Mouse (Mus musculus) stomach, embryonic 16.5 days (tissue): ENCODE data around the gene Gstm6. TPM values are rescaled to one million over a fixed set of nuclear protein-coding genes. Genes with fewer than 3 reads are reported as not detected.
"Not testable (repeated sequence)": the region's sequence is repeated elsewhere in the genome, so short reads cannot be mapped to it uniquely, and the experiment has no call there.

Source experiments
- ATAC-seq: fragments of 200-750 bp; cut with Nextera tagmentation; 2 replicates; pipeline ENCODE4 v1.8.0; 2017; ENCODE audit warnings: moderate number of reproducible peaks, moderate TSS enrichment; ENCODE audit not compliant: insufficient read depth, low FRiP score
- H3K27ac ChIP-seq: fragments of 300-500 bp; sonication (generic); 2 replicates; pipeline ENCODE4 v1.5.1; 2014; ENCODE audit warnings: low read length
- H3K27me3 ChIP-seq: fragments of 300-500 bp; sonication (generic); 2 replicates; pipeline ENCODE4 v1.6.1; 2014; ENCODE audit warnings: low read length, control low read depth, mixed read lengths; ENCODE audit not compliant: control insufficient read depth, insufficient read depth
- H3K36me3 ChIP-seq: fragments of 300-500 bp; sonication (generic); 2 replicates; pipeline ENCODE4 v1.6.1; 2014; ENCODE audit warnings: low read length; ENCODE audit not compliant: control insufficient read depth, insufficient read depth
- H3K4me1 ChIP-seq: fragments of 300-500 bp; sonication (generic); 2 replicates; pipeline ENCODE4 v1.6.1; 2014; ENCODE audit warnings: low read length, control low read depth, mixed read lengths; ENCODE audit not compliant: control insufficient read depth, insufficient read depth
- H3K4me2 ChIP-seq: fragments of 300-500 bp; sonication (generic); 2 replicates; pipeline ENCODE4 v1.6.1; 2014; ENCODE audit warnings: low read depth, low read length, mixed read lengths
- H3K4me3 ChIP-seq: fragments of 300-500 bp; sonication (generic); replicated peaks from 2 replicates; pipeline ENCODE4 v1.5.1; 2014; ENCODE audit warnings: mild to moderate bottlenecking, low read length
- H3K9ac ChIP-seq: fragments of 300-500 bp; sonication (generic); 2 replicates; pipeline ENCODE4 v1.6.1; 2014; ENCODE audit warnings: low read length
- H3K9me3 ChIP-seq: fragments of 300-500 bp; sonication (generic); replicated peaks from 2 replicates; pipeline ENCODE4 v1.6.1; 2016; ENCODE audit warnings: low read length, control low read depth; ENCODE audit not compliant: control insufficient read depth
- WGBS: fragments of 180-500 bp; shearing (Covaris S2); extraction: QIAGEN DNeasy Blood & Tissue Kit; methylation state at CpG from one replicate; pipeline ENCODE4 v1.1.7; 2014; 5-methylcytosine and 5-hydroxymethylcytosine counted together
- polyA plus RNA-seq: library from polyadenylated mRNA; unstranded; fragments of >200 nt; fragmentation: Nextera tagmentation; extraction: Ambion mirVana; gene quantifications from 2 replicates; pipeline ENCODE4 v1.2.1, GENCODE M21; 2015

The Gstm6 gene
- polyA plus RNA-seq, 1 experiment from 2014 or later = 11.2 TPM

DNA sequence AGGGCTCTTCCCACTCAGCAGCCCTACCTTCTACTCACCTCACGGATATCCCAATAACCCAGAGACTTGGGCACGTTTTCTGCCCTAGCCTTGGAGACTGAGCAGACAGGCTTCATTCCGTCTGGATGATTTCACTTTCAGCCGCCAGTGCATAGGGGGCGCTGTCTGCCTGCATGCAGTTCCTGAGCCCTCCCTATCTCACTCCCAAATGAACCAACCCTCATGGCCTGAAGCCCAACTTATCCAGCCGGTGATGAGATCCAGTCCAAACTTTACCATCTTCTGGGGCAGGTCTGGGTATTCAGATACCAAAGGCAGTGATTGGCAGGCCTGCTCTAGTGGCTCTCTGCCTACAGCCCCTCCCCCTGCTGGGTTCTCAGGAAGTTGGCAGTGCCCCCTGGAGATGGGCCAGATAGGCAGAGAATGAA lies 9.8 kb upstream of the Gstm6 start:
- H3K4me3 ChIP-seq = no peak overlapping the region
- H3K9me3 ChIP-seq = no peaks in the 10 kb centered on the region
- peak; percentile 75; the same call in 1 of the 2 replicates for ATAC-seq
- no peak overlapping the region for H3K27ac ChIP-seq
- H3K4me2 ChIP-seq = no peak overlapping the region
- H3K4me1 ChIP-seq = no peaks in the 10 kb centered on the region
- H3K27me3 ChIP-seq = no peaks in the 10 kb centered on the region
- 20% methylated on average over 6 of the region's 6 CpGs for WGBS
- H3K9ac ChIP-seq = no peak overlapping the region
- H3K36me3 ChIP-seq = no peaks in the 10 kb centered on the region

DNA sequence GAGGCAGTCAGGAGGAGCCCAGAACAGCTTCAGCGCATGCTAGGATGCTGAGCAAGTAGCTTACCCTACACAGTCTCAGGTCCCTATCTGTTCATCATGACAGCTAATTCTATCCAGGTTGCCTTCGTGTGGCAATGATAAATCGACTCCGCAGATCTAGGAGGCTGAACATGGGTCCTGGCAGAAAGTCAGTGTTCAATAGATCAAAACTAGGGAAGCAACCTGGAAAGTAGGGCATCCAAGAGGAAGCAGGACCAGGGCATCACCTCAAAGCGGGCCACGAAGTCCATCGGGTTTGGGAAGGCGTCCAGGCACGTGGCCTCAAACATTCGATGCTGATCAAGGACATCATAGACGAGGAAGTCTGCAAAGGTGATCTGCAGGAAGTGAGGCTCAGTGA lies 7.0 kb upstream of the Gstm6 start:
- H3K4me2 ChIP-seq = no peak overlapping the region
- H3K27ac ChIP-seq = no peak overlapping the region
- no peaks in the 10 kb centered on the region for H3K27me3 ChIP-seq
- H3K4me1 ChIP-seq = no peaks in the 10 kb centered on the region
- H3K9ac ChIP-seq = no peak overlapping the region
- no peaks in the 10 kb centered on the region for H3K36me3 ChIP-seq
- H3K4me3 ChIP-seq = no peak overlapping the region
- no peak for ATAC-seq
- WGBS = 83% methylated on average over 11 of the region's 11 CpGs
- no peaks in the 10 kb centered on the region for H3K9me3 ChIP-seq

DNA sequence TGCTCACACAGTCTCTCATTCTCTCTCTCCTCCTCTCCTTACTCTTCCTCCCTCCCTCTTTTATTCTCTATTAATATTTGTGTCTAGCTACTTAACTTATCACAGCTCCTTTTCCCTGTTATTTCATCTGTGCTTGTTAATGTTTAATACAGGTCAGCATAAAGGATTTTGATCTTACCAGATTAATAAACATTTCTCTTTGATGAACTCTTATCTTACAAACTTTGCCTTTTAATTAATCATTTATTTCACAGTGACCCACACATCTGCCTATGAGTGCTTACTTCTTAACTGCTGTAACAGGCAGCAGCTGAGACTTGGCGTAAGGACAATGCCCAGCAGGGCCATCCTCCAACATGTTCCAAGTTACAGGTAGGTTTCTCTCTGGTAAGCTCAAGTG lies 5.9 kb upstream of the Gstm6 start:
- not testable (repeated sequence) for H3K27ac ChIP-seq, H3K4me3 ChIP-seq, ATAC-seq, H3K27me3 ChIP-seq, H3K36me3 ChIP-seq, H3K9me3 ChIP-seq, H3K4me2 ChIP-seq, H3K4me1 ChIP-seq, H3K9ac ChIP-seq
- WGBS = 83% methylated on average over 1 of the region's 1 CpGs

DNA sequence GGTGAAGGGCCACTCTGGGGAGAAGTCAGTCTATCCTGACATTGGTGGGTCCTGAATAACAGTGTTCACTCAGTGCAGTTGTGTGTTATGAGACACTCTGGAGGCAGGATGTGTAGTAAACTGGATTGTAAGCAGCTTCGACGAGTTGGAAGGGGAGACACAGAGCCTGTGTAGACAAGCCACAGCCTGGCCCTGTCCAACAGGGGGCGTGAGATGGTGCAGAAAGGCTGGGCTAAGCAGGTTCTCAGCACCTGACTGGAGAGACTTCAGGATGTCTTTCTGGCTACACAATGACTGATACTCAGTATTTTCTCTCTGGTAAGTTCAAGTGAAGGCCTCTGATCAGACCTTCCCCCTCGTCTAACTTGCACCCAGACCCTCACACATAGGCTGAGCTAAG lies 2.2 kb upstream of the Gstm6 start:
- ATAC-seq = no peak
- no peak overlapping the region for H3K9ac ChIP-seq
- 61% methylated on average over 4 of the region's 4 CpGs for WGBS

DNA sequence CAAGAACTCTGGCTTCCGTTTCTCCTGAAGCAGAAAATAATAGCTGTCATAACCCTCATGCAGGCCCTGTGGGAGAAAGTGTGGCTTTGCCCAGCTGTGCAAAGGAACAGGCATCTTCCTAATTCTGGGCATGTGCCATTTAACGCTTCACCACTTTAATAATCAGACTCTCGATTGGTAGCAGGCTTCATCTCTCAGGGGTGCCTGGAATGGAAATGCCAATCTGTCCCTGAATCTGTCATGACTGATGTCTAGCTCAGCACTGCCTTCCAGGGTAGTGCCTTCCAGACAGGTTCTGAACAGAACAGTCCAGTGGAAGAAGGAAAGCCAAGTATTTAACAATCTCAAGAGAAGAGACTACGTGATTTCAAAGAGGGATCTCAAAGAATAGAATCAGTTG lies 2.3 kb downstream of the Gstm6 start:
- H3K9ac ChIP-seq = no peak overlapping the region
- H3K9me3 ChIP-seq = no peaks in the 10 kb centered on the region
- ATAC-seq = no peak
- no peak overlapping the region for H3K4me3 ChIP-seq
- H3K27me3 ChIP-seq = no peaks in the 10 kb centered on the region
- peaks cover 5% of the 10 kb centered on the region; the same call in 1 of the 2 replicates for H3K4me1 ChIP-seq
- 78% methylated on average over 4 of the region's 4 CpGs for WGBS
- no peaks in the 10 kb centered on the region for H3K36me3 ChIP-seq
- H3K4me2 ChIP-seq = no peak overlapping the region
- no peak overlapping the region for H3K27ac ChIP-seq

More for the DNA sequence above, 2.2 kb upstream of the Gstm6 start:
- Histone ChIP-seq H3K27me3 (no peaks in the 10 kb centered on the region), H3K4me2 (no peak overlapping the region), H3K27ac (no peak overlapping the region), H3K9me3 (no peaks in the 10 kb centered on the region), H3K36me3 (no peaks in the 10 kb centered on the region), H3K4me3 (no peak overlapping the region), H3K4me1 (peaks cover 5% of the 10 kb centered on the region; the same call in 1 of the 2 replicates)

DNA sequence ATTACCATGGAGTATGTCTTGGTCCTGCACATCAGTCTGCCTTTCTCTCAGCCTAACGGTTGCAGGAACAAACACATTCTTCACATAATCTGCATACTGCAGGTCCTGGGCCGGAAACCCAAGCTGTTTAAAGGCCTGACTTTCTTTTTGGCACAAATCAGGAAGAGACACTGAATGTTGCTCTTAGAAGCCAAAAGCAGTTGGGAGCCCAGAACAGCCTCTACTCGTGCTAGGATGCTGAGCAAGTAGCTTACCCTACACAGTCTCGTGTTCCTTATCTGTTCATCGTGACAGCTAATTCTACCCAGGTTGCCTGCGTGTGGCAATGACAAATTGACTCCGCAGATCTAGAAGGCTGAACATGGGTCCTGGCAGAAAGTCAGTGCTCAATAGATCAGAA lies 3.0 kb downstream of the Gstm6 start:
- no peak for ATAC-seq
- H3K9ac ChIP-seq = no peak overlapping the region
- H3K36me3 ChIP-seq = no peaks in the 10 kb centered on the region
- no peaks in the 10 kb centered on the region for H3K9me3 ChIP-seq
- H3K4me3 ChIP-seq = no peak overlapping the region
- no peak overlapping the region for H3K27ac ChIP-seq
- H3K4me1 ChIP-seq = peaks cover 5% of the 10 kb centered on the region; the same call in 1 of the 2 replicates
- H3K4me2 ChIP-seq = no peak overlapping the region
- H3K27me3 ChIP-seq = no peaks in the 10 kb centered on the region
- WGBS = 57% methylated on average over 7 of the region's 7 CpGs

DNA sequence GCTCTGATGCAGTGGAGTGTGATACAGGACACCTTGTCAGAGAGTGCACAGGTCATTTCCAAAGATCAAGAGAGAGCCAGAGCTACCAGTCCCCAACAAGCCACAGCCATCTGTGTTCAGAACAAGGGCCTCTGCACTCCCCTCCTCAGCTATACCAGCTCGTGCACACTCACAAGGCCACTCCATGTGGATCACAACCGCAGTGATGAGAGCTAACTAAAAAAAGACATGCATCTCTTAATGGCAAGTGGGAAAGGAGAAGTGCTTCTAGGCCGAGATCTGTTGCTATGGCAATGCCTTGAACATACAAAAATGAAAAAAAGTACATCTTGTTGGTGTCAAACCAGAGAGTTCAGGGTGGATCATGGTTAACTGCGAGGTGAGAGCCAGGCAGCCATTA lies 3.7 kb downstream of the Gstm6 start:
- 76% methylated on average over 4 of the region's 4 CpGs for WGBS
- Histone ChIP-seq H3K36me3 (no peaks in the 10 kb centered on the region), H3K27ac (no peak overlapping the region)

DNA sequence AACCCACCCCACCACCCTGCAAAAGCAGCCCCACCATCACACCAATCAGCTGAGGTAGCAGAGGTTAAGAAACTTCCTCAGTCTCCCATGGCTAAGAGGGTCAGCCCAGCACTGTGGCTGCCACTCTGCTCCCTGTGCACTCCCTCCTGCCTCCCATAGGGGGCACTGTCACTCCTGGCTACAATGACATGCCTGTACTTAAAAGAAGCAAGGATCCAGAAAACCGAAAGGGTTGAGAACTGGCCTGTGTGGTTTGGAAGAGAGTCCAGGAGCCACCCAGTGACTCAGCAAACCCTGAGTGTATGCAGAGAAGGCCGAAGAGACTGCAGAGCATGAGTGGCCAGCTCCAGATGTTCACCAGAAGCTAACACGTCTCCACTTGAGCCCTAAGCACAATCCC lies 4.1 kb downstream of the Gstm6 start:
- no peak overlapping the region for H3K9ac ChIP-seq
- H3K4me1 ChIP-seq = peaks cover 5% of the 10 kb centered on the region; the same call in 1 of the 2 replicates
- no peak overlapping the region for H3K4me3 ChIP-seq
- no peaks in the 10 kb centered on the region for H3K36me3 ChIP-seq
- H3K9me3 ChIP-seq = no peaks in the 10 kb centered on the region
- no peaks in the 10 kb centered on the region for H3K27me3 ChIP-seq
- no peak overlapping the region for H3K4me2 ChIP-seq
- 41% methylated on average over 3 of the region's 3 CpGs for WGBS
- no peak overlapping the region for H3K27ac ChIP-seq
- ATAC-seq = peak; percentile 51; the same call in 1 of the 2 replicates

More for the DNA sequence above, 3.7 kb downstream of the Gstm6 start:
- no peak overlapping the region for H3K4me3 ChIP-seq
- peaks cover 5% of the 10 kb centered on the region; the same call in 1 of the 2 replicates for H3K4me1 ChIP-seq
- H3K9me3 ChIP-seq = no peaks in the 10 kb centered on the region
- ATAC-seq = no peak
- no peak overlapping the region for H3K9ac ChIP-seq
- H3K27me3 ChIP-seq = no peaks in the 10 kb centered on the region
- no peak overlapping the region for H3K4me2 ChIP-seq

- 52% methylated on average over 3 of the region's 3 CpGs for WGBS
- no peaks in the 10 kb centered on the region for H3K27me3 ChIP-seq
Observed at GRCm38 (mm10) chr3:107935888-107936287, 7.7 kb downstream of the Gstm6 start.

More at GRCm38 (mm10) chr3:107935888-107936287, 7.7 kb downstream of the Gstm6 start:
- H3K9ac ChIP-seq = no peak overlapping the region
- H3K4me3 ChIP-seq = no peak overlapping the region
- H3K4me1 ChIP-seq = peaks cover 6% of the 10 kb centered on the region; the same call in 1 of the 2 replicates
- H3K4me2 ChIP-seq = no peak overlapping the region
- no peak overlapping the region for H3K27ac ChIP-seq
- H3K36me3 ChIP-seq = no peaks in the 10 kb centered on the region
- no peaks in the 10 kb centered on the region for H3K9me3 ChIP-seq
- no peak for ATAC-seq
